17 mouse cellular contexts compared by ENCODE assay signal in the genomic region with DNA sequence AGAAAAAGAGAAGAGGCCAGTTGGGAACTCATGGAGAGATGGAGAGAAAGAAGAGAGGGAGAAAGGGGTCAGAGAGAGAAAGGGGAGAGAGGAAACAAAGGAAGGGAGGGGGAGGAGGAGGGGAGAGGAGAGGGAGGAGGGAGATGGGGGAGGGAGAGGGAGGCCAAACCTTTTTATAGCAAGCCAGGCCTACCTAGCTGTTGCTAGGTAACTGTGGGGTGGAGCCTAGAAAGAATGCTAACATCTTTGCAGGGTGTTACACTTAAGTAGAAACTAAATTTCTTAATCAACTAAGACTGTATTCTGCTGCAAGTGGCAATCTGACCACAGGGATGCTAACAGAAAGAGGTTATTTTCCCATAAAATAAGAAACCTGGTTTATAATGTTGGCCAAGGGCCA. TPM values are rescaled to one million over a fixed set of nuclear protein-coding genes. Genes with fewer than 3 reads are reported as not detected.
DNase-seq lines count a peak whose midpoint lies in the region; ATAC-seq lines count a peak whose summit lies in the region.
"Had no signal": no experiment of that assay in that cellular context is flagged by ENCODE, and none has a peak within 500 bp of the region (broad histone marks: within the 10 kb centered on the region; RNA-seq: fewer than 3 reads in every experiment).

No protein-coding gene starts in this region.

- H3K36me3 ChIP-seq in forebrain, embryonic 14.5 days (ENCODE audit: control insufficient read depth, insufficient read depth, low read length), result no peaks in the 10 kb centered on the region
- no peaks in the 10 kb centered on the region for H3K36me3 ChIP-seq in forebrain, embryonic 11.5 days (ENCODE audit: control insufficient read depth, insufficient read depth, low read length)
- H3K36me3 ChIP-seq in lung, embryonic 16.5 days (ENCODE audit: control insufficient read depth, insufficient read depth, low read length), result no peaks in the 10 kb centered on the region
- H3K36me3 ChIP-seq: G1E; neural tube, embryonic 12.5 days had no signal

- H3K9me3 ChIP-seq in forebrain, embryonic 14.5 days (replicated peaks; ENCODE audit: control insufficient read depth, low read length), result no peaks in the 10 kb centered on the region
- H3K9me3 ChIP-seq in forebrain, embryonic 11.5 days (ENCODE audit: control insufficient read depth, low read length), result no peaks in the 10 kb centered on the region
- no peaks in the 10 kb centered on the region for H3K9me3 ChIP-seq in lung, embryonic 16.5 days (ENCODE audit: control insufficient read depth, low read length)
- H3K9me3 ChIP-seq: G1E; neural tube, embryonic 12.5 days had no signal

- H3K9ac ChIP-seq in forebrain, embryonic 14.5 days (ENCODE audit: low read length), result no peak overlapping the region
- H3K9ac ChIP-seq in forebrain, embryonic 11.5 days (ENCODE audit: low read length), result no peak overlapping the region
- H3K9ac ChIP-seq in lung, embryonic 16.5 days (ENCODE audit: low read length), result no peak overlapping the region
- H3K9ac ChIP-seq: lung, embryonic 14.5 days; neural tube, embryonic 12.5 days had no signal

- H3K27me3 ChIP-seq in forebrain, embryonic 14.5 days (replicated peaks; ENCODE audit: control insufficient read depth, insufficient read depth, low read length), result no peaks in the 10 kb centered on the region
- no peaks in the 10 kb centered on the region for H3K27me3 ChIP-seq in forebrain, embryonic 11.5 days (ENCODE audit: control insufficient read depth, insufficient read depth, low read length)
- no peaks in the 10 kb centered on the region for H3K27me3 ChIP-seq in lung, embryonic 16.5 days (ENCODE audit: control insufficient read depth, insufficient read depth, low read depth, low read length)
- H3K27me3 ChIP-seq: neural tube, embryonic 12.5 days had no signal

- no peak for ATAC-seq in forebrain, embryonic 14.5 days
- no peak for ATAC-seq in forebrain, embryonic 11.5 days (replicated peaks; ENCODE audit: low FRiP score)
- peak; percentile 47; the same call in 1 of the 2 replicates for ATAC-seq in lung, embryonic 16.5 days (ENCODE audit: low read depth)
- ATAC-seq: intestine, embryonic 16.5 days had no signal

- H3K4me2 ChIP-seq in forebrain, embryonic 14.5 days (ENCODE audit: low read length), result no peak overlapping the region
- no peak overlapping the region for H3K4me2 ChIP-seq in forebrain, embryonic 11.5 days (ENCODE audit: low read depth, low read length, severe bottlenecking)
- no peak overlapping the region for H3K4me2 ChIP-seq in lung, embryonic 16.5 days (ENCODE audit: low read depth, low read length)
- H3K4me2 ChIP-seq: lung, embryonic 14.5 days; neural tube, embryonic 12.5 days had no signal

- no peak overlapping the region for H3K27ac ChIP-seq in forebrain, embryonic 14.5 days (ENCODE audit: low read depth, low read length)
- H3K27ac ChIP-seq in forebrain, embryonic 11.5 days (ENCODE audit: low read depth, low read length), result no peak overlapping the region
- no peak overlapping the region for H3K27ac ChIP-seq in lung, embryonic 16.5 days (ENCODE audit: low read length)
- H3K27ac ChIP-seq: neural tube, embryonic 12.5 days; stomach, postnatal 0 days had no signal

- peak; percentile 42 for DNase-seq in forebrain, embryonic 14.5 days (ENCODE audit: low spot score)
- no peak for DNase-seq in forebrain, embryonic 11.5 days (ENCODE audit: low spot score)
- no peak for DNase-seq in lung, postnatal 4 days
- DNase-seq in CD4-positive helper T cell, adult 2 months (ENCODE audit: low read depth, low spot score), result peak; percentile 77
- DNase-seq in brain, adult 2 months (ENCODE audit: low read depth, low spot score), result peak; percentile 58
- no peak for DNase-seq in kidney, adult 18-20 months
- no peak for DNase-seq in Muller cell, postnatal 12 days (ENCODE audit: inconsistent ontology term)
- DNase-seq: cerebellum, adult 9-11 months; heart, adult 11 months; kidney, postnatal 25 days; left cerebral cortex, postnatal 4 days; lung, embryonic 14.5 days had no signal

- H3K4me3 ChIP-seq in forebrain, embryonic 14.5 days (ENCODE audit: low read depth, low read length), result no peak overlapping the region
- no peak overlapping the region for H3K4me3 ChIP-seq in forebrain, embryonic 11.5 days (ENCODE audit: low read depth, low read length)
- H3K4me3 ChIP-seq in lung, embryonic 16.5 days (ENCODE audit: low read length), result no peak overlapping the region
- H3K4me3 ChIP-seq: neural tube, embryonic 12.5 days had no signal

- peaks cover 7% of the 10 kb centered on the region; the same call in 1 of the 2 replicates for H3K4me1 ChIP-seq in forebrain, embryonic 14.5 days (ENCODE audit: control insufficient read depth, insufficient read depth, low read length)
- H3K4me1 ChIP-seq in forebrain, embryonic 11.5 days (replicated peaks; ENCODE audit: control insufficient read depth, insufficient read depth, low read length), result peaks cover 5% of the 10 kb centered on the region; the same call in 1 of the 2 replicates
- H3K4me1 ChIP-seq in lung, embryonic 16.5 days (replicated peaks; ENCODE audit: control insufficient read depth, insufficient read depth, low read length), result no peaks in the 10 kb centered on the region
- H3K4me1 ChIP-seq: neural tube, embryonic 12.5 days had no signal

RNA-seq across cellular contexts. Expression of gene Ripor2, which starts 33.1 kb away (rescaled TPM):
- polyA plus RNA-seq in forebrain, embryonic 14.5 days (2014; fragmentation: Nextera tagmentation; extraction: Ambion mirVana), result 16.9 and 21.0 TPM in 2 replicates
- 7.3 and 9.5 TPM in 2 replicates for polyA plus RNA-seq in forebrain, embryonic 11.5 days (2014; fragmentation: Nextera tagmentation; extraction: Ambion mirVana)
- 4.3 and 5.0 TPM in 2 replicates for polyA plus RNA-seq in lung, embryonic 16.5 days (2015; fragmentation: Nextera tagmentation; extraction: Ambion mirVana)
- polyA plus RNA-seq: G1E had no signal

Comparison
In these comparisons a context has a peak if more than half of its experiments do, and no peak if none do; other contexts are left out.
1. DNase-seq: peak in forebrain, embryonic 14.5 days (single experiment), CD4-positive helper T cell, adult 2 months (single experiment) and brain, adult 2 months (single experiment); none in forebrain, embryonic 11.5 days (single experiment), lung, postnatal 4 days (0 of 2), kidney, adult 18-20 months (single experiment) and Muller cell, postnatal 12 days (single experiment).